Mouse (Mus musculus): ENCODE measurements around the gene Cgref1.

GRCm38 (mm10) chr5:30951706-30952105 lies 6.3 kb upstream of the Cgref1 start:
- TF ChIP-seq CTCF (IDR thresholded peaks at IDR 0.05; ENCODE audit: extremely low read depth, insufficient read length, insufficient replicate concordance, low read depth, low read length) (no peak), POLR2A (IDR thresholded peaks at IDR 0.05; ENCODE audit: low read depth, low read length) (no peak)
